Mouse (Mus musculus): ENCODE measurements around the gene Trim72. TPM values are rescaled to one million over a fixed set of nuclear protein-coding genes. Genes with fewer than 3 reads are reported as not detected.
"Not testable (repeated sequence)": the region's sequence is repeated elsewhere in the genome, so short reads cannot be mapped to it uniquely, and the experiment has no call there.

Gene Trim72
- polyA plus RNA-seq, 1 experiment from 2014 or later = not detected

- H3K27ac ChIP-seq (ENCODE audit: low read depth, low read length) = no peak overlapping the region
- H3K9ac ChIP-seq (ENCODE audit: low read depth, low read length) = no peak overlapping the region
- ATAC-seq (replicated peaks; ENCODE audit: low FRiP score) = no peak
- no peaks in the 10 kb centered on the region for H3K27me3 ChIP-seq (replicated peaks; ENCODE audit: control insufficient read depth, insufficient read depth, low read length)
- WGBS = 96% methylated on average over 3 of the region's 3 CpGs
- no peaks in the 10 kb centered on the region for H3K4me1 ChIP-seq (replicated peaks; ENCODE audit: control insufficient read depth, insufficient read depth, low read length)
- DNase-seq (ENCODE audit: low spot score) = no peak
- H3K4me3 ChIP-seq (ENCODE audit: low read depth, low read length) = no peak overlapping the region
- no peaks in the 10 kb centered on the region for H3K36me3 ChIP-seq (ENCODE audit: control insufficient read depth, insufficient read depth, low read length)
- no peaks in the 10 kb centered on the region for H3K9me3 ChIP-seq (ENCODE audit: control insufficient read depth, low read length)
- H3K4me2 ChIP-seq = no peak overlapping the region
These were observed 29.2 kb downstream of the Trim72 start for GRCm38 (mm10) chr7:128032989-128033293.

- no peaks in the 10 kb centered on the region for H3K27me3 ChIP-seq (replicated peaks; ENCODE audit: control insufficient read depth, insufficient read depth, low read length)
- no peak overlapping the region for H3K4me3 ChIP-seq (ENCODE audit: low read depth, low read length)
- no peaks in the 10 kb centered on the region for H3K9me3 ChIP-seq (ENCODE audit: control insufficient read depth, low read length)
- no peak for ATAC-seq (replicated peaks; ENCODE audit: low FRiP score)
- no peak for DNase-seq (ENCODE audit: low spot score)
- 76% methylated on average over 4 of the region's 4 CpGs for WGBS
- H3K4me1 ChIP-seq (replicated peaks; ENCODE audit: control insufficient read depth, insufficient read depth, low read length) = no peaks in the 10 kb centered on the region
- no peaks in the 10 kb centered on the region for H3K36me3 ChIP-seq (ENCODE audit: control insufficient read depth, insufficient read depth, low read length)
- H3K4me2 ChIP-seq = no peak overlapping the region
- H3K9ac ChIP-seq (ENCODE audit: low read depth, low read length) = no peak overlapping the region
- no peak overlapping the region for H3K27ac ChIP-seq (ENCODE audit: low read depth, low read length)
These were observed 29.9 kb downstream of the Trim72 start for GRCm38 (mm10) chr7:128033616-128034015.

- H3K4me1 ChIP-seq (replicated peaks; ENCODE audit: control insufficient read depth, insufficient read depth, low read length); ATAC-seq (replicated peaks; ENCODE audit: low FRiP score); H3K9me3 ChIP-seq (ENCODE audit: control insufficient read depth, low read length); H3K9ac ChIP-seq (ENCODE audit: low read depth, low read length); DNase-seq (ENCODE audit: low spot score); H3K4me2 ChIP-seq; H3K4me3 ChIP-seq (ENCODE audit: low read depth, low read length); H3K27me3 ChIP-seq (replicated peaks; ENCODE audit: control insufficient read depth, insufficient read depth, low read length); H3K27ac ChIP-seq (ENCODE audit: low read depth, low read length); H3K36me3 ChIP-seq (ENCODE audit: control insufficient read depth, insufficient read depth, low read length): not testable (repeated sequence)
- WGBS = 46% methylated on average over 14 of the region's 15 CpGs
These were observed 38.5 kb downstream of the Trim72 start for GRCm38 (mm10) chr7:128042161-128042820.

GRCm38 (mm10) chr7:128044142-128044785, 40.5 kb downstream of the Trim72 start:
- DNase-seq (ENCODE audit: low spot score) = no peak
- Histone ChIP-seq H3K4me1 (replicated peaks; ENCODE audit: control insufficient read depth, insufficient read depth, low read length) (0 out of 2 replicates have a peak, but pooled peaks cover 3% of the 10 kb centered on the region), H3K4me2 (no peak overlapping the region), H3K27me3 (replicated peaks; ENCODE audit: control insufficient read depth, insufficient read depth, low read length) (no peaks in the 10 kb centered on the region), H3K4me3 (ENCODE audit: low read depth, low read length) (no peak overlapping the region), H3K9ac (ENCODE audit: low read depth, low read length) (no peak overlapping the region), H3K36me3 (ENCODE audit: control insufficient read depth, insufficient read depth, low read length) (no peaks in the 10 kb centered on the region), H3K27ac (ENCODE audit: low read depth, low read length) (no peak overlapping the region), H3K9me3 (ENCODE audit: control insufficient read depth, low read length) (no peaks in the 10 kb centered on the region)
- ATAC-seq (replicated peaks; ENCODE audit: low FRiP score) = no peak
- 65% methylated on average over 4 of the region's 4 CpGs for WGBS

GRCm38 (mm10) chr7:128045640-128046039, 41.9 kb downstream of the Trim72 start:
- H3K36me3 ChIP-seq (ENCODE audit: control insufficient read depth, insufficient read depth, low read length) = no peaks in the 10 kb centered on the region
- no peaks in the 10 kb centered on the region for H3K9me3 ChIP-seq (ENCODE audit: control insufficient read depth, low read length)
- no peak overlapping the region for H3K27ac ChIP-seq (ENCODE audit: low read depth, low read length)
- no peaks in the 10 kb centered on the region for H3K27me3 ChIP-seq (replicated peaks; ENCODE audit: control insufficient read depth, insufficient read depth, low read length)
- 48% methylated on average over 2 of the region's 2 CpGs for WGBS
- H3K4me1 ChIP-seq (replicated peaks; ENCODE audit: control insufficient read depth, insufficient read depth, low read length) = peaks cover 4% of the 10 kb centered on the region; the same call in 1 of the 2 replicates
- no peak overlapping the region for H3K4me2 ChIP-seq
- H3K9ac ChIP-seq (ENCODE audit: low read depth, low read length) = no peak overlapping the region
- ATAC-seq (replicated peaks; ENCODE audit: low FRiP score) (no peak), DNase-seq (ENCODE audit: low spot score) (no peak)
- no peak overlapping the region for H3K4me3 ChIP-seq (ENCODE audit: low read depth, low read length)

- Histone ChIP-seq H3K9ac (ENCODE audit: low read depth, low read length) (no peak overlapping the region), H3K9me3 (ENCODE audit: control insufficient read depth, low read length) (no peaks in the 10 kb centered on the region), H3K4me2 (no peak overlapping the region), H3K36me3 (ENCODE audit: control insufficient read depth, insufficient read depth, low read length) (no peaks in the 10 kb centered on the region), H3K27me3 (replicated peaks; ENCODE audit: control insufficient read depth, insufficient read depth, low read length) (no peaks in the 10 kb centered on the region), H3K27ac (ENCODE audit: low read depth, low read length) (no peak overlapping the region), H3K4me1 (replicated peaks; ENCODE audit: control insufficient read depth, insufficient read depth, low read length) (peaks cover 8% of the 10 kb centered on the region; the same call in 1 of the 2 replicates), H3K4me3 (ENCODE audit: low read depth, low read length) (no peak overlapping the region)
- ATAC-seq (replicated peaks; ENCODE audit: low FRiP score) (no peak), DNase-seq (ENCODE audit: low spot score) (no peak)
- WGBS = 52% methylated on average over 4 of the region's 4 CpGs
These were observed 45.1 kb downstream of the Trim72 start for GRCm38 (mm10) chr7:128048819-128049218.

GRCm38 (mm10) chr7:128049254-128049653, 45.5 kb downstream of the Trim72 start:
- 35% methylated on average over 2 of the region's 2 CpGs for WGBS
- H3K4me2 ChIP-seq = no peak overlapping the region
- H3K27ac ChIP-seq (ENCODE audit: low read depth, low read length) = no peak overlapping the region; the same call in 1 of the 2 replicates
- H3K4me3 ChIP-seq (ENCODE audit: low read depth, low read length) = no peak overlapping the region
- no peak overlapping the region for H3K9ac ChIP-seq (ENCODE audit: low read depth, low read length)
- no peaks in the 10 kb centered on the region for H3K27me3 ChIP-seq (replicated peaks; ENCODE audit: control insufficient read depth, insufficient read depth, low read length)
- peaks cover 8% of the 10 kb centered on the region; the same call in 1 of the 2 replicates for H3K4me1 ChIP-seq (replicated peaks; ENCODE audit: control insufficient read depth, insufficient read depth, low read length)
- DNase-seq (ENCODE audit: low spot score) (no peak), ATAC-seq (replicated peaks; ENCODE audit: low FRiP score) (no peak)
- H3K36me3 ChIP-seq (ENCODE audit: control insufficient read depth, insufficient read depth, low read length) = no peaks in the 10 kb centered on the region
- H3K9me3 ChIP-seq (ENCODE audit: control insufficient read depth, low read length) = no peaks in the 10 kb centered on the region

GRCm38 (mm10) chr7:128050739-128051138, 47.0 kb downstream of the Trim72 start:
- H3K27ac ChIP-seq (ENCODE audit: low read depth, low read length) = no peak overlapping the region
- WGBS = 45% methylated on average over 4 of the region's 4 CpGs
- no peaks in the 10 kb centered on the region for H3K27me3 ChIP-seq (replicated peaks; ENCODE audit: control insufficient read depth, insufficient read depth, low read length)
- peaks cover 8% of the 10 kb centered on the region; the same call in 1 of the 2 replicates for H3K4me1 ChIP-seq (replicated peaks; ENCODE audit: control insufficient read depth, insufficient read depth, low read length)
- H3K4me2 ChIP-seq = no peak overlapping the region
- ATAC-seq (replicated peaks; ENCODE audit: low FRiP score) (no peak), DNase-seq (ENCODE audit: low spot score) (no peak)
- no peaks in the 10 kb centered on the region for H3K9me3 ChIP-seq (ENCODE audit: control insufficient read depth, low read length)
- H3K9ac ChIP-seq (ENCODE audit: low read depth, low read length) = no peak overlapping the region
- no peaks in the 10 kb centered on the region for H3K36me3 ChIP-seq (ENCODE audit: control insufficient read depth, insufficient read depth, low read length)
- H3K4me3 ChIP-seq (ENCODE audit: low read depth, low read length) = no peak overlapping the region

GRCm38 (mm10) chr7:128053061-128053460, 49.3 kb downstream of the Trim72 start:
- Histone ChIP-seq H3K4me3 (ENCODE audit: low read depth, low read length) (no peak overlapping the region), H3K4me1 (replicated peaks; ENCODE audit: control insufficient read depth, insufficient read depth, low read length) (peaks cover 8% of the 10 kb centered on the region; the same call in 1 of the 2 replicates), H3K4me2 (no peak overlapping the region), H3K27ac (ENCODE audit: low read depth, low read length) (no peak overlapping the region), H3K9ac (ENCODE audit: low read depth, low read length) (no peak overlapping the region), H3K27me3 (replicated peaks; ENCODE audit: control insufficient read depth, insufficient read depth, low read length) (no peaks in the 10 kb centered on the region), H3K9me3 (ENCODE audit: control insufficient read depth, low read length) (no peaks in the 10 kb centered on the region), H3K36me3 (ENCODE audit: control insufficient read depth, insufficient read depth, low read length) (no peaks in the 10 kb centered on the region)
- DNase-seq (ENCODE audit: low spot score) (no peak), ATAC-seq (replicated peaks; ENCODE audit: low FRiP score) (no peak)
- 66% methylated on average over 5 of the region's 5 CpGs for WGBS

Measured in liver, embryonic 11.5 days (tissue).